8 mouse cellular contexts compared by ENCODE assay signal in the genomic region with DNA sequence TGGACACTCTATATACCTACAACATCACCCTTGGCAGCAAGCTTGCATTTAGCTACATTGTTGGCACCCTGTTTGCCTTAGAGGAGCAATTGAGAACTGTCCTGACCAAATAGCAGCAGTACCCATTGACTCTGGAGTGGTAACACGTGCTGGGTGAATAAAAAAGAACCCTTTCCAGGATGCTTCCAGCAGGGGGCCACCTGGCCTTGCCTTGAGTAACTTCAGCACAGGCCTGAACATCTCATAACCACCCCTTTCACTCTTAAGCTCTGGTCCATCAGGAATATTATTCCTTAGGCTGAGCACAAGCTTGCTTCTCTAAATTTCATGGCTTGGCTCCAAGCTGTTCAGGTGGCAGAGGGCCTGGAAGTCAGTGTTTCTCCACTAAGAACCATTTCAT. TPM values are rescaled to one million over a fixed set of nuclear protein-coding genes. Genes with fewer than 3 reads are reported as not detected.
DNase-seq lines count a peak whose midpoint lies in the region; ATAC-seq and TF ChIP-seq lines count a peak whose summit lies in the region.
"Had no signal": no experiment of that assay in that cellular context is flagged by ENCODE, and none has a peak within 500 bp of the region (broad histone marks: within the 10 kb centered on the region; RNA-seq: fewer than 3 reads in every experiment).

No protein-coding gene starts in this region.

- WGBS in hindbrain, embryonic 14.5 days: 38% methylated on average over 1 of the region's 1 CpGs

- TF ChIP-seq POLR2A in embryonic fibroblast, embryonic 13.5 days (IDR thresholded peaks at IDR 0.05; ENCODE audit: low read depth, low read length): no peak

- H3K4me2 ChIP-seq in hindbrain, embryonic 14.5 days (replicated peaks): no peak overlapping the region
- H3K4me2 ChIP-seq: liver, embryonic 15.5 days had no signal

- peak; percentile 30; the same call in 1 of the 2 replicates for TF ChIP-seq CTCF in embryonic fibroblast, embryonic 13.5 days (IDR thresholded peaks at IDR 0.05; ENCODE audit: borderline replicate concordance, insufficient read depth, low read length)

- no peaks in the 10 kb centered on the region for H3K9me3 ChIP-seq in ES-E14 (ENCODE audit: control insufficient read depth, insufficient read depth, low read depth, low read length)
- no peaks in the 10 kb centered on the region for H3K9me3 ChIP-seq in hindbrain, embryonic 14.5 days (ENCODE audit: control insufficient read depth, low read length)
- H3K9me3 ChIP-seq: liver, embryonic 15.5 days had no signal

- H3K27me3 ChIP-seq in hindbrain, embryonic 14.5 days (ENCODE audit: control insufficient read depth, insufficient read depth, low read length): no peaks in the 10 kb centered on the region
- H3K27me3 ChIP-seq: liver, embryonic 15.5 days had no signal

- no peak overlapping the region for H3K4me3 ChIP-seq in ES-E14 (ENCODE audit: insufficient read depth in 1 of 2, low read depth in 1 of 2, low read length in 2 of 2, poor library complexity in 1 of 2, severe bottlenecking in 1 of 2)
- no peak overlapping the region for H3K4me3 ChIP-seq in embryonic fibroblast, embryonic 13.5 days (ENCODE audit: insufficient read depth, low read length)
- H3K4me3 ChIP-seq in hindbrain, embryonic 14.5 days (replicated peaks; ENCODE audit: low read length): no peak overlapping the region
- H3K4me3 ChIP-seq: liver, embryonic 15.5 days had no signal

- H3K27ac ChIP-seq in ES-E14 (ENCODE audit: insufficient read depth, low read depth, low read length, poor library complexity, severe bottlenecking): no peak overlapping the region
- no peak overlapping the region for H3K27ac ChIP-seq in embryonic fibroblast, embryonic 13.5 days (ENCODE audit: insufficient read depth, low read length)
- H3K27ac ChIP-seq in hindbrain, embryonic 14.5 days: no peak overlapping the region
- H3K27ac ChIP-seq: liver, embryonic 15.5 days had no signal

- H3K4me1 ChIP-seq in ES-E14 (ENCODE audit: control insufficient read depth in 2 of 2, insufficient read depth in 2 of 2, low read length in 2 of 2, poor library complexity in 1 of 2): no peaks in the 10 kb centered on the region
- H3K4me1 ChIP-seq in embryonic fibroblast, embryonic 13.5 days (ENCODE audit: control insufficient read depth, insufficient read depth, low read length): no peaks in the 10 kb centered on the region
- H3K4me1 ChIP-seq in hindbrain, embryonic 14.5 days (replicated peaks; ENCODE audit: control insufficient read depth, insufficient read depth, low read length): no peaks in the 10 kb centered on the region
- H3K4me1 ChIP-seq: liver, embryonic 15.5 days had no signal

- no peak overlapping the region for H3K9ac ChIP-seq in ES-E14 (ENCODE audit: insufficient read depth, low read depth, low read length, poor library complexity, severe bottlenecking)
- H3K9ac ChIP-seq in hindbrain, embryonic 14.5 days: no peak overlapping the region
- H3K9ac ChIP-seq: liver, embryonic 15.5 days had no signal

- in situ Hi-C loops in ES-E14 (cut with MboI; ENCODE audit: low sequenced_read_pairs in 2 of 2, unreplicated experiment in 2 of 2): no loop called here

- ATAC-seq in hindbrain, embryonic 14.5 days (ENCODE audit: low FRiP score): peak; percentile 59; the same call in 1 of the 2 replicates

- peak; percentile 28 for DNase-seq in ES-E14 (ENCODE audit: low read depth, low spot score)
- peak; percentile 42 for DNase-seq in adrenal gland, postnatal 25 days
- peak; percentile 73 for DNase-seq in hindbrain, embryonic 14.5 days (ENCODE audit: low spot score)
- peak; percentile 20 to 57 for DNase-seq in layer of hippocampus, postnatal 25 days (ENCODE audit: extremely low spot score in 1 of 2, low spot score in 1 of 2)
- DNase-seq in lung, postnatal 4 days: peak; percentile 47 to 60
- DNase-seq in right cerebral cortex, postnatal 14 days: peak; percentile 65

- peaks cover 2% of the 10 kb centered on the region; the same call in 1 of the 2 replicates for H3K36me3 ChIP-seq in ES-E14 (ENCODE audit: control insufficient read depth, insufficient read depth, low read length, poor library complexity, severe bottlenecking)
- H3K36me3 ChIP-seq in hindbrain, embryonic 14.5 days (replicated peaks; ENCODE audit: control insufficient read depth, insufficient read depth): peaks cover 24% of the 10 kb centered on the region
- H3K36me3 ChIP-seq: liver, embryonic 15.5 days had no signal

TF ChIP-seq in ES-E14, 5 proteins besides CTCF, POLR2A, EP300 and RAD21:
- TF ChIP-seq CHD2 (IDR thresholded peaks at IDR 0.05; ENCODE audit: low read depth, low read length) (no peak), ZC3H11A (IDR thresholded peaks at IDR 0.05; ENCODE audit: borderline replicate concordance, low read depth, low read length) (no peak)
TF ChIP-seq in ES-E14: peak in this region for 0.

RNA-seq across cellular contexts. Expression of gene Tmtc4, which starts 30.5 kb away (rescaled TPM):
- total RNA-seq in ES-E14 (2012; rRNA removed): 9.6 and 18.3 TPM in 2 replicates
- total RNA-seq in adrenal gland, postnatal 25 days (2021): 22.3 and 22.6 TPM in 2 replicates
- 27.9 and 33.0 TPM in 2 replicates for polyA plus RNA-seq in embryonic fibroblast, embryonic 13.5 days (2011; ENCODE audit: insufficient read length, low read depth, missing spikeins)
- polyA plus RNA-seq in hindbrain, embryonic 14.5 days (2014; fragmentation: Nextera tagmentation; extraction: Ambion mirVana): 66.5 and 69.0 TPM in 2 replicates
- 10 to 100 TPM; 22.8 to 24.4 TPM for total RNA-seq in layer of hippocampus, postnatal 25 days (2021)

RNA-seq across cellular contexts. Expression of gene Ggact, which starts 39.8 kb away (rescaled TPM):
- total RNA-seq in ES-E14 (2012; rRNA removed): 13.6 and 17.4 TPM in 2 replicates
- total RNA-seq in adrenal gland, postnatal 25 days (2021): 44.9 and 60.4 TPM in 2 replicates
- polyA plus RNA-seq in embryonic fibroblast, embryonic 13.5 days (2011; ENCODE audit: insufficient read length, low read depth, missing spikeins): 19.9 and 26.6 TPM in 2 replicates
- 8.6 and 10.6 TPM in 2 replicates for polyA plus RNA-seq in hindbrain, embryonic 14.5 days (2014; fragmentation: Nextera tagmentation; extraction: Ambion mirVana)
- total RNA-seq in layer of hippocampus, postnatal 25 days (2021): 10 to 100 TPM; 28.9 to 30.4 TPM
